Mouse (Mus musculus) lung, postnatal 0 days (tissue): Measurements from ENCODE around the gene Ndufb8. TPM values are rescaled to one million over a fixed set of nuclear protein-coding genes. Genes with fewer than 3 reads are reported as not detected.
A peak's percentile ranks its signal among the peaks of the same experiment; 100 is the strongest.

Source experiments
- ATAC-seq: fragments of 200-750 bp; cut with Nextera tagmentation; 2 replicates; pipeline ENCODE4 v1.8.0; 2017; ENCODE audit warnings: moderate library complexity
- DNase-seq: peaks from one replicate; pipeline ENCODE4 v3.0.0-alpha.2; 2016; ENCODE audit warnings: low spot score
- H3K27ac ChIP-seq: fragments of 300-500 bp; sonication (generic); 2 replicates; pipeline ENCODE4 v1.5.1; 2014; ENCODE audit warnings: antibody characterized with exemption, mild to moderate bottlenecking, low read length, mixed read lengths
- H3K27me3 ChIP-seq: fragments of 300-500 bp; sonication (generic); replicated peaks from 2 replicates; pipeline ENCODE4 v1.6.1; 2014; ENCODE audit warnings: low read length, mixed read lengths; ENCODE audit not compliant: insufficient read depth
- H3K36me3 ChIP-seq: fragments of 300-500 bp; sonication (generic); 2 replicates; pipeline ENCODE4 v1.6.1; 2014; ENCODE audit warnings: low read length, mixed read lengths; ENCODE audit not compliant: insufficient read depth
- H3K4me1 ChIP-seq: fragments of 300-500 bp; sonication (generic); 2 replicates; pipeline ENCODE4 v1.6.1; 2014; ENCODE audit warnings: antibody characterized with exemption, low read depth, low read length, mixed read lengths; ENCODE audit not compliant: insufficient read depth
- H3K4me2 ChIP-seq: fragments of 300-500 bp; sonication (generic); replicated peaks from 2 replicates; pipeline ENCODE4 v1.6.1; 2014; ENCODE audit warnings: low read depth, mild to moderate bottlenecking, low read length, moderate library complexity, mixed read lengths
- H3K4me3 ChIP-seq: fragments of 300-500 bp; sonication (generic); 2 replicates; pipeline ENCODE4 v1.5.1; 2014; ENCODE audit warnings: low read depth, low read length
- H3K9ac ChIP-seq: fragments of 300-500 bp; sonication (generic); replicated peaks from 2 replicates; pipeline ENCODE4 v1.6.1; 2014; ENCODE audit warnings: low read depth, mild to moderate bottlenecking
- H3K9me3 ChIP-seq: fragments of 300-500 bp; sonication (generic); 2 replicates; pipeline ENCODE4 v1.6.1; 2016; ENCODE audit warnings: low read length, mixed read lengths
- CTCF ChIP-seq: IDR thresholded peaks from 2 replicates; pipeline ENCODE4 v1.5.1; 2016; ENCODE audit warnings: antibody characterized with exemption, mild to moderate bottlenecking
- EP300 ChIP-seq: IDR thresholded peaks from 2 replicates; pipeline ENCODE4 v1.6.1; 2016; ENCODE audit warnings: antibody characterized with exemption, mild to moderate bottlenecking, control low read depth
- WGBS: fragments of 180-500 bp; shearing (Covaris S2); extraction: QIAGEN DNeasy Blood & Tissue Kit; methylation state at CpG from one replicate; pipeline ENCODE4 v1.1.7; 2014; 5-methylcytosine and 5-hydroxymethylcytosine counted together
- polyA plus RNA-seq: library from polyadenylated mRNA; unstranded; fragments of >200 nt; fragmentation: Nextera tagmentation; extraction: Ambion mirVana; gene quantifications from 2 replicates; pipeline ENCODE4 v1.2.1, GENCODE M21; 2015

The Ndufb8 gene
- 348 and 406 TPM in 2 replicates for polyA plus RNA-seq

GRCm38 (mm10) chr19:44554861-44555590 lies at the start of gene Ndufb8:
Gene Ndufb8, minus strand, starts transcription at chr19:44555440.
- WGBS: under 1% methylated on average over 50 of the region's 50 CpGs
- peak within 1 kb of the TSS; percentile 54 for H3K27ac ChIP-seq
- peak within 1 kb of the TSS; percentile 86 for H3K4me3 ChIP-seq
- no peaks in the 10 kb centered on the region for H3K9me3 ChIP-seq
- H3K36me3 ChIP-seq: peaks cover 12% of the 10 kb centered on the region; the same call in 1 of the 2 replicates
- peaks cover 9% of the 10 kb centered on the region; the same call in 1 of the 2 replicates for H3K4me1 ChIP-seq
- H3K27me3 ChIP-seq: no peaks in the 10 kb centered on the region
- TF ChIP-seq CTCF (no peak), EP300 (no peak)
- peak; percentile 96 for ATAC-seq
- DNase-seq: peak; percentile 95
- peak within 1 kb of the TSS; percentile 88 for H3K9ac ChIP-seq
- peak within 1 kb of the TSS; percentile 90 for H3K4me2 ChIP-seq

GRCm38 (mm10) chr19:44594180-44594579 lies 38.9 kb upstream of the Ndufb8 start:
- Histone ChIP-seq H3K9ac (no peak overlapping the region), H3K9me3 (no peaks in the 10 kb centered on the region), H3K27me3 (no peaks in the 10 kb centered on the region), H3K36me3 (no peaks in the 10 kb centered on the region), H3K4me3 (no peak overlapping the region), H3K27ac (no peak overlapping the region), H3K4me2 (no peak overlapping the region), H3K4me1 (no peaks in the 10 kb centered on the region)
- DNase-seq (no peak), ATAC-seq (no peak)
- 94% methylated on average over 14 of the region's 14 CpGs for WGBS
- no peak for TF ChIP-seq CTCF
- no peak for TF ChIP-seq EP300

- no peaks in the 10 kb centered on the region for H3K27me3 ChIP-seq
Observed at GRCm38 (mm10) chr19:44591638-44592037, 36.4 kb upstream of the Ndufb8 start.

GRCm38 (mm10) chr19:44590992-44591391 lies 35.8 kb upstream of the Ndufb8 start:
- no peak for TF ChIP-seq CTCF
- no peak for TF ChIP-seq EP300
- Histone ChIP-seq H3K36me3 (no peaks in the 10 kb centered on the region), H3K9ac (no peak overlapping the region), H3K27me3 (no peaks in the 10 kb centered on the region), H3K4me1 (no peaks in the 10 kb centered on the region), H3K27ac (no peak overlapping the region), H3K9me3 (no peaks in the 10 kb centered on the region), H3K4me2 (no peak overlapping the region), H3K4me3 (no peak overlapping the region)
- no peak for ATAC-seq
- DNase-seq: no peak
- WGBS: 80% methylated on average over 18 of the region's 18 CpGs

More at GRCm38 (mm10) chr19:44591638-44592037, 36.4 kb upstream of the Ndufb8 start:
- no peak overlapping the region for H3K27ac ChIP-seq
- no peaks in the 10 kb centered on the region for H3K36me3 ChIP-seq
- DNase-seq (no peak), ATAC-seq (no peak)
- H3K9me3 ChIP-seq: no peaks in the 10 kb centered on the region
- 66% methylated on average over 6 of the region's 6 CpGs for WGBS
- H3K4me3 ChIP-seq: no peak overlapping the region
- TF ChIP-seq EP300 (no peak), CTCF (no peak)
- H3K9ac ChIP-seq: no peak overlapping the region
- no peaks in the 10 kb centered on the region for H3K4me1 ChIP-seq
- H3K4me2 ChIP-seq: no peak overlapping the region

GRCm38 (mm10) chr19:44589591-44590223 lies 34.5 kb upstream of the Ndufb8 start:
- Histone ChIP-seq H3K9me3 (no peaks in the 10 kb centered on the region), H3K9ac (no peak overlapping the region), H3K4me2 (no peak overlapping the region), H3K4me3 (no peak overlapping the region), H3K4me1 (no peaks in the 10 kb centered on the region), H3K36me3 (no peaks in the 10 kb centered on the region), H3K27me3 (no peaks in the 10 kb centered on the region), H3K27ac (no peak overlapping the region)
- DNase-seq: no peak
- WGBS: 38% methylated on average over 7 of the region's 7 CpGs
- TF ChIP-seq CTCF (no peak), EP300 (no peak)
- ATAC-seq: no peak

GRCm38 (mm10) chr19:44588036-44588435 lies 32.8 kb upstream of the Ndufb8 start:
- no peaks in the 10 kb centered on the region for H3K9me3 ChIP-seq
- WGBS: 42% methylated on average over 4 of the region's 4 CpGs
- no peaks in the 10 kb centered on the region for H3K4me1 ChIP-seq
- no peaks in the 10 kb centered on the region for H3K27me3 ChIP-seq
- H3K36me3 ChIP-seq: no peaks in the 10 kb centered on the region
- no peak overlapping the region for H3K4me2 ChIP-seq
- no peak overlapping the region for H3K27ac ChIP-seq
- no peak for TF ChIP-seq EP300
- TF ChIP-seq CTCF: no peak
- no peak for DNase-seq
- no peak for ATAC-seq
- no peak overlapping the region for H3K9ac ChIP-seq
- no peak overlapping the region for H3K4me3 ChIP-seq
